Mouse (Mus musculus): ENCODE results near the gene S100a1. TPM values are rescaled to one million over a fixed set of nuclear protein-coding genes. Genes with fewer than 3 reads are reported as not detected.

Gene S100a1
- polyA plus RNA-seq, 1 experiment from 2014 or later: 33.8 TPM

GRCm38 (mm10) chr3:90475831-90476611 lies 38.2 kb downstream of the S100a1 start, which contains the start of gene Ilf2:
Ilf2 (plus strand) TSS chr3:90476126.
- Histone ChIP-seq H3K27ac (ENCODE audit: low read length) (peak within 1 kb of the TSS; percentile 85), H3K4me2 (ENCODE audit: low read depth, low read length) (peak within 1 kb of the TSS; percentile 83), H3K9me3 (replicated peaks; ENCODE audit: control insufficient read depth, low read length) (no peaks in the 10 kb centered on the region), H3K27me3 (ENCODE audit: control insufficient read depth, insufficient read depth, low read depth, low read length) (no peaks in the 10 kb centered on the region), H3K4me3 (ENCODE audit: low read depth, low read length) (peak within 1 kb of the TSS; percentile 96), H3K9ac (ENCODE audit: low read depth, low read length) (peak within 1 kb of the TSS; percentile 93), H3K36me3 (ENCODE audit: control insufficient read depth, insufficient read depth) (peaks cover 19% of the 10 kb centered on the region), H3K4me1 (ENCODE audit: control insufficient read depth, low read depth, low read length) (peaks cover 8% of the 10 kb centered on the region)
- WGBS (ENCODE audit: insufficient replicate concordance): under 1% methylated on average over 45 of the region's 45 CpGs
- ATAC-seq (ENCODE audit: low read depth): peak; percentile 99

GRCm38 (mm10) chr3:90475151-90475830 lies 38.9 kb downstream of the S100a1 start:
- no peak overlapping the region for H3K9ac ChIP-seq (ENCODE audit: low read depth, low read length)
- no peaks in the 10 kb centered on the region for H3K27me3 ChIP-seq (ENCODE audit: control insufficient read depth, insufficient read depth, low read depth, low read length)
- H3K36me3 ChIP-seq (ENCODE audit: control insufficient read depth, insufficient read depth): peaks cover 13% of the 10 kb centered on the region
- ATAC-seq (ENCODE audit: low read depth): no peak
- peak overlapping the region; percentile 55 for H3K4me3 ChIP-seq (ENCODE audit: low read depth, low read length)
- 34% methylated on average over 15 of the region's 16 CpGs for WGBS (ENCODE audit: insufficient replicate concordance)
- H3K4me2 ChIP-seq (ENCODE audit: low read depth, low read length): peak overlapping the region; percentile 66
- no peaks in the 10 kb centered on the region for H3K9me3 ChIP-seq (replicated peaks; ENCODE audit: control insufficient read depth, low read length)
- peaks cover 8% of the 10 kb centered on the region for H3K4me1 ChIP-seq (ENCODE audit: control insufficient read depth, low read depth, low read length)
- H3K27ac ChIP-seq (ENCODE audit: low read length): no peak overlapping the region

- Histone ChIP-seq H3K4me1 (ENCODE audit: control insufficient read depth, low read depth, low read length) (peaks cover 6% of the 10 kb centered on the region), H3K36me3 (ENCODE audit: control insufficient read depth, insufficient read depth) (no peaks in the 10 kb centered on the region), H3K9me3 (replicated peaks; ENCODE audit: control insufficient read depth, low read length) (no peaks in the 10 kb centered on the region), H3K27me3 (ENCODE audit: control insufficient read depth, insufficient read depth, low read depth, low read length) (no peaks in the 10 kb centered on the region), H3K27ac (ENCODE audit: low read length) (no peak overlapping the region), H3K4me2 (ENCODE audit: low read depth, low read length) (no peak overlapping the region), H3K9ac (ENCODE audit: low read depth, low read length) (no peak overlapping the region), H3K4me3 (ENCODE audit: low read depth, low read length) (no peak overlapping the region)
- no peak for ATAC-seq (ENCODE audit: low read depth)
- 13% methylated on average over 3 of the region's 3 CpGs for WGBS (ENCODE audit: insufficient replicate concordance)
Observed at GRCm38 (mm10) chr3:90472213-90472612, 42.0 kb downstream of the S100a1 start.

GRCm38 (mm10) chr3:90467618-90468300 lies 46.4 kb downstream of the S100a1 start:
- no peak overlapping the region for H3K27ac ChIP-seq (ENCODE audit: low read length)
- no peak for ATAC-seq (ENCODE audit: low read depth)
- peaks cover 42% of the 10 kb centered on the region for H3K27me3 ChIP-seq (ENCODE audit: control insufficient read depth, insufficient read depth, low read depth, low read length)

GRCm38 (mm10) chr3:90466311-90466766 lies 47.9 kb downstream of the S100a1 start:
- Histone ChIP-seq H3K36me3 (ENCODE audit: control insufficient read depth, insufficient read depth) (no peaks in the 10 kb centered on the region), H3K4me2 (ENCODE audit: low read depth, low read length) (peak overlapping the region; percentile 68), H3K4me1 (ENCODE audit: control insufficient read depth, low read depth, low read length) (peaks cover 5% of the 10 kb centered on the region), H3K27me3 (ENCODE audit: control insufficient read depth, insufficient read depth, low read depth, low read length) (peaks cover 54% of the 10 kb centered on the region), H3K9me3 (replicated peaks; ENCODE audit: control insufficient read depth, low read length) (no peaks in the 10 kb centered on the region), H3K27ac (ENCODE audit: low read length) (no peak overlapping the region), H3K9ac (ENCODE audit: low read depth, low read length) (no peak overlapping the region), H3K4me3 (ENCODE audit: low read depth, low read length) (peak overlapping the region; percentile 55)
- ATAC-seq (ENCODE audit: low read depth): peak; percentile 25; the same call in 1 of the 2 replicates
- under 1% methylated on average over 15 of the region's 15 CpGs for whole genome bisulfite sequencing (ENCODE audit: insufficient replicate concordance)

More at GRCm38 (mm10) chr3:90467618-90468300, 46.4 kb downstream of the S100a1 start:
- no peak overlapping the region for H3K4me3 ChIP-seq (ENCODE audit: low read depth, low read length)
- H3K9me3 ChIP-seq (replicated peaks; ENCODE audit: control insufficient read depth, low read length): no peaks in the 10 kb centered on the region
- no peak overlapping the region for H3K9ac ChIP-seq (ENCODE audit: low read depth, low read length)
- 79% methylated on average over 10 of the region's 10 CpGs for WGBS (ENCODE audit: insufficient replicate concordance)
- H3K4me2 ChIP-seq (ENCODE audit: low read depth, low read length): no peak overlapping the region
- H3K4me1 ChIP-seq (ENCODE audit: control insufficient read depth, low read depth, low read length): peaks cover 5% of the 10 kb centered on the region
- H3K36me3 ChIP-seq (ENCODE audit: control insufficient read depth, insufficient read depth): no peaks in the 10 kb centered on the region

- Histone ChIP-seq H3K4me1 (ENCODE audit: control insufficient read depth, low read depth, low read length) (peaks cover 5% of the 10 kb centered on the region), H3K36me3 (ENCODE audit: control insufficient read depth, insufficient read depth) (no peaks in the 10 kb centered on the region), H3K27me3 (ENCODE audit: control insufficient read depth, insufficient read depth, low read depth, low read length) (peaks cover 54% of the 10 kb centered on the region), H3K4me2 (ENCODE audit: low read depth, low read length) (peak within 1 kb of the TSS; percentile 68), H3K27ac (ENCODE audit: low read length) (no peak within 1 kb of the TSS), H3K4me3 (ENCODE audit: low read depth, low read length) (peak within 1 kb of the TSS; percentile 55), H3K9ac (ENCODE audit: low read depth, low read length) (peak within 1 kb of the TSS; percentile 36), H3K9me3 (replicated peaks; ENCODE audit: control insufficient read depth, low read length) (no peaks in the 10 kb centered on the region)
- WGBS (ENCODE audit: insufficient replicate concordance): 2% methylated on average over 37 of the region's 49 CpGs
- ATAC-seq (ENCODE audit: low read depth): peak; percentile 49
Observed at GRCm38 (mm10) chr3:90465686-90466310, 48.4 kb downstream of the S100a1 start, which contains the start of gene Npr1. Npr1 (minus strand) TSS chr3:90465866.

- Histone ChIP-seq H3K27me3 (ENCODE audit: control insufficient read depth, insufficient read depth, low read depth, low read length) (peaks cover 54% of the 10 kb centered on the region), H3K4me1 (ENCODE audit: control insufficient read depth, low read depth, low read length) (peaks cover 5% of the 10 kb centered on the region), H3K27ac (ENCODE audit: low read length) (no peak overlapping the region), H3K9ac (ENCODE audit: low read depth, low read length) (peak overlapping the region; percentile 36), H3K9me3 (replicated peaks; ENCODE audit: control insufficient read depth, low read length) (no peaks in the 10 kb centered on the region), H3K4me2 (ENCODE audit: low read depth, low read length) (peak overlapping the region; percentile 68), H3K36me3 (ENCODE audit: control insufficient read depth, insufficient read depth) (no peaks in the 10 kb centered on the region), H3K4me3 (ENCODE audit: low read depth, low read length) (peak overlapping the region; percentile 55)
- ATAC-seq (ENCODE audit: low read depth): peak; percentile 9; the same call in 1 of the 2 replicates
- WGBS (ENCODE audit: insufficient replicate concordance): 2% methylated on average over 75 of the region's 75 CpGs
Observed at GRCm38 (mm10) chr3:90465081-90465685, 49.0 kb downstream of the S100a1 start.

GRCm38 (mm10) chr3:90464552-90465080 lies 49.6 kb downstream of the S100a1 start:
- peak overlapping the region; percentile 55 for H3K4me3 ChIP-seq (ENCODE audit: low read depth, low read length)
- H3K27me3 ChIP-seq (ENCODE audit: control insufficient read depth, insufficient read depth, low read depth, low read length): peaks cover 57% of the 10 kb centered on the region
- peak; percentile 7; the same call in 1 of the 2 replicates for ATAC-seq (ENCODE audit: low read depth)

More at GRCm38 (mm10) chr3:90464552-90465080, 49.6 kb downstream of the S100a1 start:
- H3K9me3 ChIP-seq (replicated peaks; ENCODE audit: control insufficient read depth, low read length): no peaks in the 10 kb centered on the region
- peak overlapping the region; percentile 36; the same call in 1 of the 2 replicates for H3K9ac ChIP-seq (ENCODE audit: low read depth, low read length)
- no peaks in the 10 kb centered on the region for H3K36me3 ChIP-seq (ENCODE audit: control insufficient read depth, insufficient read depth)
- 15% methylated on average over 37 of the region's 37 CpGs for WGBS (ENCODE audit: insufficient replicate concordance)
- H3K4me1 ChIP-seq (ENCODE audit: control insufficient read depth, low read depth, low read length): peaks cover 5% of the 10 kb centered on the region
- H3K4me2 ChIP-seq (ENCODE audit: low read depth, low read length): peak overlapping the region; percentile 68
- H3K27ac ChIP-seq (ENCODE audit: low read length): no peak overlapping the region

All from liver, embryonic 16.5 days (tissue).